Mouse (Mus musculus): Measurements from ENCODE around the gene Tmcc1.
A peak's percentile ranks its signal among the peaks of the same experiment; 100 is the strongest.

Tmcc1 gene

DNA sequence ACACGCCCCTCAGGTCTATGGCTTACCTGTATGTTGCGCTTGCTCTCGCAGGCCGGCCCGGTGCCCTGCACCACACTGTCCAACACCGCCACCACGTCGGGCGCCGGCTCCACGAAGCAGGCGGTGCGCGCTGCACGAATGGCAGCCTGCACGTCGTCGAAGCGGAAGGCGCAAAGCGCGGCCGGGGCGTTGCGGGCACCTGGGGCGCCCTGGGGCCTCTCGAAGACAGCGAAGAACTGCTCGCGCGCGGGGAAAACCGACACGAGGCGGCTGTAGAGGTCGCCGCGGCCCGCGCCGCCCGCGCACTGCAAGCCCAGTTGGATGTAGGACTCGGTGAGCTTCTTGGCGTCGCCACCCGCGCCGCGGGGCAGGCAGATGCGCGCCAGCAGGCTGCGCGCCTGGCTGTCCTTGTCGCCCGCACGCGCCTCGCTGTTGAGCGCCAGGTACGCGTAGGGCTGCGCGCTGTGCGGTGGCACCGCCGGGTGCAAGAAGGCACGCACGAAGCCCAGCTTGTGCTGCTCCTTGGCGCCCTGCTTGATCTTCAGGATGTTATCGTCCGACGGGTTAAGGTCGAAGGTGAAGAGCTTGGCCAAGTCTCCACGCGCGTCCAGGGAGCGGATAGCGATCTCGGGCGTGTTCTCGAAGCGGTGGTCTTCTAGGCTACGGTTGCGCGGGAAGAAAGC lies 199.7 kb downstream of the Tmcc1 start:
- no peak for DNase-seq (ENCODE audit: low spot score in 2 of 2)

- no peak for DNase-seq (ENCODE audit: low spot score in 2 of 2)
These were observed 200.3 kb downstream of the Tmcc1 start for GRCm38 (mm10) chr6:115992981-115993380.

DNA sequence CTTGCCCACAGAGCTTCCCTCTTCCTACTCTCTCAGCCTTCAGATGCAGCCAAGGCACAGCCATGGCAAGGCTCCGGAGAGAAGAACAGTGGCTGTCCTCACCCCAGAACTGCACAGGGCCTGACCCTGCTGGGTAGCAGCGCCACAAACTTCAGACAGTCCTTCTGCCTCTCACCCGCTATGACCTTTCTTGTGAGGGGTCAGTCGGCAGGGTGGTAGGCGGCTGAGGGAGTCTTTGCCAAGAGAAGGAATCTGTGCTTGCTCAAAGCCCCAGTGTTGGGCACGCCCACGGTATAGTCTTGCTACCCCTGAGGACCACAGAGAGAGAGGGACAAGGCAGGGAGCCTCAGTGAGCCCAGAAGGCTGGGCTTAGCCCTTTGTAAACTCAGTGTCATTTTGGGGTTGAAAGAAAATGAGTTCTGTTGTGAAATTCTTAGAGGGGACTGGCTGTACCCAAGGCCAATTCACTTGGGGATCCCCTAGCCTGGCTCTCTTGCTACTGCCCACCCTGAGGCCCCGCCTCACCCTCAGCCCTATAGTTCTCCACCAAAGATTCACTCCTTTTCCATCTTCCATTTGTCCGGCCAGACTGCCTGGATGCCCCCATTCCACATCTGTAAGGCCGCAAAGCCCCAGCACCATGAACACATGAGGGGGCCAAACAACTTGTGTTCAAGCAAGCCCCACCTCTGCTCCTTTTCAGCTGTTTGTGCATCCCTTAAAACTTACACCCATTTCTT lies 201.2 kb downstream of the Tmcc1 start:
- DNase-seq (ENCODE audit: low spot score in 2 of 2), result no peak

- DNase-seq (ENCODE audit: low spot score in 2 of 2), result no peak
These were observed 202.0 kb downstream of the Tmcc1 start for GRCm38 (mm10) chr6:115991108-115991880.

- DNase-seq (ENCODE audit: low spot score in 2 of 2), result no peak
These were observed 202.8 kb downstream of the Tmcc1 start for GRCm38 (mm10) chr6:115990479-115990878.

DNA sequence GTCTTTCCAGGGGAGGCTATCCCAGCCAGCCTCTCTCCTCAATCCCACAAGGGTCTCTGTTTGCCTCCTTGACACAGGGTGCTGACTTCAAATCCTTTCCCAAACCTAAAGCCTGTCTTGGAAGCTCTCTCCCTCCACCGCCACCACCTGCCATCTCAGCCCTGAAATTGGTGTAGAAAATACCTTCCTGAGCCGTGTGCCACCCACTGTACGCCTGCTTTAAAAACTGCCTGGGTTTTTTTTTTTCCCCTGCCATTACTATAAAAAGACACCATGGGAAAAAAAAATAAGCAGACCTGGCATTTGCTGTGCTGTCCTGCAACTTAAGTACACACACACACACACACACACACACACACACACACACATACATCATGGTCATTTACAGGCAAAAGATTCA lies 203.2 kb downstream of the Tmcc1 start:
- DNase-seq (ENCODE audit: low spot score in 2 of 2), result peak in 1 of 2 experiments; percentile 59

GRCm38 (mm10) chr6:115989607-115990006 lies 203.7 kb downstream of the Tmcc1 start:
- DNase-seq (ENCODE audit: low spot score in 2 of 2), result peak in 1 of 2 experiments; percentile 74

- no peak for DNase-seq (ENCODE audit: low spot score in 2 of 2)
These were observed 204.3 kb downstream of the Tmcc1 start for GRCm38 (mm10) chr6:115989032-115989431.

GRCm38 (mm10) chr6:115987096-115987747 lies 206.1 kb downstream of the Tmcc1 start:
- DNase-seq (ENCODE audit: low spot score in 2 of 2), result no peak

GRCm38 (mm10) chr6:115986472-115987095 lies 206.7 kb downstream of the Tmcc1 start:
- no peak for DNase-seq (ENCODE audit: low spot score in 2 of 2)

- DNase-seq (ENCODE audit: low spot score in 2 of 2), result no peak
These were observed 207.7 kb downstream of the Tmcc1 start for GRCm38 (mm10) chr6:115985622-115986021.

DNA sequence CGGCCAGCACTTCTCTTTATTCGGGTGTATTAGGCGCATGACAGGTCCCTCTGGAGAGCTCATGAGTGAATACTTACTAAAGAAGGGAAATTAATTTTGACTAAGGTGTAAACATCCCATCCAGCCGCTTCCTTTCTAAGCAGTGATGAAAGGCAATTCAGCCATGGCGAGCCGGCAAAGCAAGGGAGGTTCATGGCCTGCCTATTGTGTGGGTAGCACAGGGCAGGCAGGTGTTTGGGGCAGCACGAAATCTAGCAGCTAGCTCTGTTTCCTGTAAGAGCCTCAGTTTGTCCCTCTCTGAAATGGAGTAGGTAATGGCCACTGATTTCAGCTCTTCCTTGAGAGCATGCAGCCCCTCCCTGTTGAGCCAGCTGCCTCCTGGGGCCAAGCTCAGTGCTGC lies 208.7 kb downstream of the Tmcc1 start:
- no peak for DNase-seq (ENCODE audit: low spot score in 2 of 2)

- no peak for DNase-seq (ENCODE audit: low spot score in 2 of 2)
These were observed 209.8 kb downstream of the Tmcc1 start for GRCm38 (mm10) chr6:115983306-115984038.

- no peak for DNase-seq (ENCODE audit: low spot score in 2 of 2)
These were observed 210.4 kb downstream of the Tmcc1 start for GRCm38 (mm10) chr6:115982889-115983288.

DNA sequence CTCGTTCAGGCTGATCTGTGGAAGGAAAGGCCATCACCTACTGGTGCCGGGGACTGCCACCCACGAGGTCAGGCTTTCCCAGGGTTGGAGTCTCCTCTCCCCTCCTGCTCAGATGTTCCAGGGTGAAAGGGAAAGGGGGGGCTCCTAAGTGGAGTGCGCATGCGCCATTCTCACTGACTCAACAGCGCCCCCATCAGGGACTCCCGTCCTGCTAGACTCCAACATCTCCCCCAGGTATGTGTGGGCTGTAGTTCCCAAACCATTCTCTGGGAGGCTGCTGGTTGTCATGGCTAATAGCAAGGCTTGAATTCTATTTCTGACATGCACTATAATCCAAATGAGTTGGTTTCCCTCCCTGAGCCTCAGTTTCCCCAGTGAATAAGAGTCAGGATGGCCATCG lies 214.7 kb downstream of the Tmcc1 start:
- no peak for DNase-seq (ENCODE audit: low spot score in 2 of 2)

GRCm38 (mm10) chr6:115977810-115978209 lies 215.5 kb downstream of the Tmcc1 start:
- no peak for DNase-seq (ENCODE audit: low spot score in 2 of 2)

GRCm38 (mm10) chr6:115975606-115976005 lies 217.7 kb downstream of the Tmcc1 start:
- DNase-seq (ENCODE audit: low spot score in 2 of 2), result no peak

- DNase-seq (ENCODE audit: low spot score in 2 of 2), result peak in 1 of 2 experiments; percentile 51
These were observed 219.2 kb downstream of the Tmcc1 start for GRCm38 (mm10) chr6:115973881-115974662.

GRCm38 (mm10) chr6:115973139-115973875 lies 220.0 kb downstream of the Tmcc1 start:
- no peak for DNase-seq (ENCODE audit: low spot score in 2 of 2)

Data from left cerebral cortex, adult 9 months (tissue).